Mouse (Mus musculus) heart, postnatal 0 days (tissue): ENCODE results near the gene Macf1.

Experiments used
- CTCF ChIP-seq: IDR thresholded peaks from 2 replicates; pipeline ENCODE4 v1.5.1; 2016; ENCODE audit warnings: antibody characterized with exemption, control low read depth, low read depth
- EP300 ChIP-seq: IDR thresholded peaks from 2 replicates; pipeline ENCODE4 v1.6.1; 2016; ENCODE audit warnings: antibody characterized with exemption, low read depth

- TF ChIP-seq CTCF (no peak), EP300 (no peak)
Measured at GRCm38 (mm10) chr4:123404056-123404455, 280.1 kb downstream of the Macf1 start.
